Mouse (Mus musculus): ENCODE measurements at regions not wholly inside any gene's neighbourhood (a gene's known extent, or its start where the extent isn't known, plus 50 kb on each side); places are given as distances from the start of the nearest gene placed in this dataset.

- DNase-seq (ENCODE audit: low spot score) = peak; percentile 16
Observed at GRCm38 (mm10) chr5:118879808-118880478, 319.5 kb downstream of the Med13l start.

- DNase-seq (ENCODE audit: low spot score) = no peak
Observed at GRCm38 (mm10) chr5:118880546-118880945, 320.1 kb downstream of the Med13l start.

GRCm38 (mm10) chr5:118881886-118882285, 321.4 kb downstream of the Med13l start:
- DNase-seq (ENCODE audit: low spot score) = no peak

- no peak for DNase-seq (ENCODE audit: low spot score)
Observed at GRCm38 (mm10) chr5:118888131-118888530, 327.7 kb downstream of the Med13l start.

GRCm38 (mm10) chr5:118891131-118891530, 330.7 kb downstream of the Med13l start:
- DNase-seq (ENCODE audit: low spot score) = no peak

GRCm38 (mm10) chr5:118908224-118908623, 347.7 kb downstream of the Med13l start:
- no peak for DNase-seq (ENCODE audit: low spot score)

GRCm38 (mm10) chr5:118909756-118910155, 349.3 kb downstream of the Med13l start:
- no peak for DNase-seq (ENCODE audit: low spot score)

- DNase-seq (ENCODE audit: low spot score) = no peak
Observed at GRCm38 (mm10) chr5:118914191-118914750, 353.8 kb downstream of the Med13l start.

GRCm38 (mm10) chr5:118923357-118923756, 362.9 kb downstream of the Med13l start:
- DNase-seq (ENCODE audit: low spot score) = no peak

- no peak for DNase-seq (ENCODE audit: low spot score)
Observed at GRCm38 (mm10) chr5:118929037-118929436, 368.6 kb downstream of the Med13l start.

GRCm38 (mm10) chr5:118929990-118930501, 369.6 kb downstream of the Med13l start:
- no peak for DNase-seq (ENCODE audit: low spot score)

GRCm38 (mm10) chr5:118939336-118940039, 379.0 kb downstream of the Med13l start:
- no peak for DNase-seq (ENCODE audit: low spot score)

GRCm38 (mm10) chr5:118944256-118944655, 383.8 kb downstream of the Med13l start:
- DNase-seq (ENCODE audit: low spot score) = no peak

GRCm38 (mm10) chr5:118946090-118946489, 385.6 kb downstream of the Med13l start:
- no peak for DNase-seq (ENCODE audit: low spot score)

- DNase-seq (ENCODE audit: low spot score) = no peak
Observed at GRCm38 (mm10) chr5:118946994-118947393, 386.5 kb downstream of the Med13l start.

- DNase-seq (ENCODE audit: low spot score) = no peak
Observed at GRCm38 (mm10) chr5:118948119-118948786, 387.8 kb downstream of the Med13l start.

GRCm38 (mm10) chr5:118951067-118951466, 390.6 kb downstream of the Med13l start:
- DNase-seq (ENCODE audit: low spot score) = no peak

- DNase-seq (ENCODE audit: low spot score) = no peak
Observed at GRCm38 (mm10) chr5:118960521-118961001, 400.1 kb downstream of the Med13l start.

- DNase-seq (ENCODE audit: low spot score) = no peak
Observed at GRCm38 (mm10) chr5:118961091-118961490, 400.6 kb downstream of the Med13l start.

- no peak for DNase-seq (ENCODE audit: low spot score)
Observed at GRCm38 (mm10) chr5:118962152-118962551, 401.7 kb downstream of the Med13l start.

- DNase-seq (ENCODE audit: low spot score) = no peak
Observed at GRCm38 (mm10) chr5:118963001-118963400, 402.5 kb downstream of the Med13l start.

GRCm38 (mm10) chr5:118966901-118967300, 406.4 kb downstream of the Med13l start:
- DNase-seq (ENCODE audit: low spot score) = no peak
